Mouse (Mus musculus): ENCODE measurements around the gene Rcn3.

- TF ChIP-seq CTCF (IDR thresholded peaks at IDR 0.05; ENCODE audit: borderline replicate concordance, control insufficient read depth, extremely low read depth, insufficient read depth, low read length, poor library complexity), result no peak
- TF ChIP-seq POLR2A (IDR thresholded peaks at IDR 0.05; ENCODE audit: control insufficient read depth, extremely low read depth, insufficient read depth, low read length, poor library complexity), result no peak
These were observed 35.7 kb upstream of the Rcn3 start for GRCm38 (mm10) chr7:45127700-45128224.

Measured in thymus, adult 2 months (tissue).